Mouse (Mus musculus) lung, embryonic 16.5 days (tissue): Measurements from ENCODE around the gene Tceal5. TPM values are rescaled to one million over a fixed set of nuclear protein-coding genes. Genes with fewer than 3 reads are reported as not detected.

Experiments
- ATAC-seq: fragments of 200-750 bp; cut with Nextera tagmentation; 2 replicates; pipeline ENCODE4 v1.8.0; 2017; ENCODE audit warnings: low read depth, mild to moderate bottlenecking, moderate library complexity
- H3K27ac ChIP-seq: fragments of 300-500 bp; sonication (generic); 2 replicates; pipeline ENCODE4 v1.5.1; 2014; ENCODE audit warnings: mild to moderate bottlenecking, control low read depth, low read length
- H3K27me3 ChIP-seq: fragments of 300-500 bp; sonication (generic); 2 replicates; pipeline ENCODE4 v1.6.1; 2014; ENCODE audit warnings: low read depth, low read length, mixed read lengths; ENCODE audit not compliant: control insufficient read depth, insufficient read depth
- H3K36me3 ChIP-seq: fragments of 300-500 bp; sonication (generic); 2 replicates; pipeline ENCODE4 v1.6.1; 2014; ENCODE audit warnings: low read length; ENCODE audit not compliant: control insufficient read depth, insufficient read depth
- H3K4me1 ChIP-seq: fragments of 300-500 bp; sonication (generic); replicated peaks from 2 replicates; pipeline ENCODE4 v1.6.1; 2014; ENCODE audit warnings: low read length, mixed read lengths; ENCODE audit not compliant: control insufficient read depth, insufficient read depth
- H3K4me2 ChIP-seq: fragments of 300-500 bp; sonication (generic); 2 replicates; pipeline ENCODE4 v1.6.1; 2014; ENCODE audit warnings: low read depth, low read length, control low read depth
- H3K4me3 ChIP-seq: fragments of 300-500 bp; sonication (generic); 2 replicates; pipeline ENCODE4 v1.5.1; 2014; ENCODE audit warnings: mild to moderate bottlenecking, low read length, control low read depth
- H3K9ac ChIP-seq: fragments of 300-500 bp; sonication (generic); 2 replicates; pipeline ENCODE4 v1.6.1; 2014; ENCODE audit warnings: low read length, control low read depth
- H3K9me3 ChIP-seq: fragments of 300-500 bp; sonication (generic); 2 replicates; pipeline ENCODE4 v1.6.1; 2016; ENCODE audit warnings: low read length; ENCODE audit not compliant: control insufficient read depth
- WGBS: fragments of 180-500 bp; shearing (Covaris S2); extraction: QIAGEN DNeasy Blood & Tissue Kit; methylation state at CpG from one replicate; pipeline ENCODE4 v1.1.7; 2014; 5-methylcytosine and 5-hydroxymethylcytosine counted together
- microRNA-seq: library from miRNA; unstranded; fragments of <30 nt; microRNA quantifications from one replicate; pipeline ENCODE4, GENCODE M21; 2016
- polyA plus RNA-seq: library from polyadenylated mRNA; unstranded; fragments of >200 nt; fragmentation: Nextera tagmentation; extraction: Ambion mirVana; gene quantifications from 2 replicates; pipeline ENCODE4 v1.2.1, GENCODE M21; 2015

Gene Tceal5
- polyA plus RNA-seq, 1 experiment from 2014 or later, result 4.7 TPM

GRCm38 (mm10) chrX:136180897-136181553 lies 22.7 kb downstream of the Tceal5 start:
- no peaks in the 10 kb centered on the region for H3K4me1 ChIP-seq
- no peaks in the 10 kb centered on the region for H3K27me3 ChIP-seq
- H3K9ac ChIP-seq, result no peak overlapping the region
- 28% methylated on average over 11 of the region's 11 CpGs for WGBS
- no peaks in the 10 kb centered on the region for H3K36me3 ChIP-seq
- H3K4me3 ChIP-seq, result no peak overlapping the region
- no peak overlapping the region for H3K4me2 ChIP-seq
- peak; percentile 71; the same call in 1 of the 2 replicates for ATAC-seq
- no peak overlapping the region for H3K27ac ChIP-seq
- H3K9me3 ChIP-seq, result no peaks in the 10 kb centered on the region

- H3K4me2 ChIP-seq, result peak overlapping the region; percentile 57
- 22% methylated on average over 10 of the region's 10 CpGs for WGBS
- H3K36me3 ChIP-seq, result peaks cover 5% of the 10 kb centered on the region; the same call in 1 of the 2 replicates
- H3K4me3 ChIP-seq, result peak overlapping the region; percentile 56
- ATAC-seq, result no peak
- H3K9ac ChIP-seq, result peak overlapping the region; percentile 51
- no peaks in the 10 kb centered on the region for H3K9me3 ChIP-seq
- H3K27ac ChIP-seq, result peak overlapping the region; percentile 43; the same call in 1 of the 2 replicates
- H3K27me3 ChIP-seq, result no peaks in the 10 kb centered on the region
- no peaks in the 10 kb centered on the region for H3K4me1 ChIP-seq
Measured at GRCm38 (mm10) chrX:136172786-136173185, 30.9 kb downstream of the Tceal5 start.

GRCm38 (mm10) chrX:136172118-136172551 lies 31.5 kb downstream of the Tceal5 start, which contains the start of gene Tceal8:
TSS of gene Tceal8 (minus strand) at chrX:136172342.
- Histone ChIP-seq H3K4me2 (peak within 1 kb of the TSS; percentile 57), H3K27me3 (no peaks in the 10 kb centered on the region), H3K36me3 (peaks cover 5% of the 10 kb centered on the region; the same call in 1 of the 2 replicates), H3K4me1 (no peaks in the 10 kb centered on the region), H3K9me3 (no peaks in the 10 kb centered on the region), H3K9ac (peak within 1 kb of the TSS; percentile 74), H3K27ac (peak within 1 kb of the TSS; percentile 85), H3K4me3 (peak within 1 kb of the TSS; percentile 56)
- peak; percentile 97 for ATAC-seq
- WGBS, result 18% methylated on average over 10 of the region's 10 CpGs

- peak overlapping the region; percentile 74 for H3K9ac ChIP-seq
- no peaks in the 10 kb centered on the region for H3K9me3 ChIP-seq
- no peaks in the 10 kb centered on the region for H3K27me3 ChIP-seq
- H3K36me3 ChIP-seq, result peaks cover 5% of the 10 kb centered on the region; the same call in 1 of the 2 replicates
- no peaks in the 10 kb centered on the region for H3K4me1 ChIP-seq
- peak overlapping the region; percentile 46 for H3K4me2 ChIP-seq
- ATAC-seq, result peak; percentile 78
- H3K27ac ChIP-seq, result peak overlapping the region; percentile 85
- WGBS, result 16% methylated on average over 24 of the region's 24 CpGs
- H3K4me3 ChIP-seq, result peak overlapping the region; percentile 56
Measured at GRCm38 (mm10) chrX:136171189-136172117, 32.2 kb downstream of the Tceal5 start.

- ATAC-seq, result no peak
- Histone ChIP-seq H3K27ac (no peak overlapping the region), H3K4me1 (no peaks in the 10 kb centered on the region), H3K9ac (no peak overlapping the region), H3K9me3 (no peaks in the 10 kb centered on the region), H3K27me3 (no peaks in the 10 kb centered on the region), H3K4me2 (peak overlapping the region; percentile 46), H3K36me3 (peaks cover 5% of the 10 kb centered on the region; the same call in 1 of the 2 replicates), H3K4me3 (peak overlapping the region; percentile 56)
- WGBS, result 39% methylated on average over 10 of the region's 10 CpGs
Measured at GRCm38 (mm10) chrX:136170625-136171024, 33.1 kb downstream of the Tceal5 start.

Small RNAs within 50 kb of the gene (microRNA-seq; reads per million reads assigned to microRNA genes)
- not detected for gene Mir6383

Other genes starting within 250 kb of the Tceal5 start
- 44.3 and 48.4 TPM in 2 replicates for gene Arxes2, start 210.1 kb downstream of the Tceal5 start, polyA plus RNA-seq
- 13.2 and 17.7 TPM in 2 replicates for gene Arxes1, start 170.5 kb downstream of the Tceal5 start, polyA plus RNA-seq
- 56.8 and 57.7 TPM in 2 replicates for gene Bex2, start 135.6 kb downstream of the Tceal5 start, polyA plus RNA-seq
- gene Nxf3, start 118.6 kb downstream of the Tceal5 start, polyA plus RNA-seq, result 0.08 TPM in 1 of 2 replicates, not detected in the other
- 165 and 173 TPM in 2 replicates for gene Bex4, start 64.9 kb downstream of the Tceal5 start, polyA plus RNA-seq
- 187 and 208 TPM in 2 replicates for gene Tceal8, start 31.5 kb downstream of the Tceal5 start, polyA plus RNA-seq
- gene Tceal7, start 10.9 kb upstream of the Tceal5 start, polyA plus RNA-seq, result 7.4 and 21.7 TPM in 2 replicates
- 79.2 and 82.0 TPM in 2 replicates for gene Bex1, start 11.6 kb upstream of the Tceal5 start, polyA plus RNA-seq
- 634 and 677 TPM in 2 replicates for gene Tceal9, start 41.2 kb upstream of the Tceal5 start, polyA plus RNA-seq
- gene Bex3, start 66.4 kb upstream of the Tceal5 start, polyA plus RNA-seq, result 412 and 444 TPM in 2 replicates